Mouse (Mus musculus) spleen, postnatal 14 days (tissue): Measurements from ENCODE around the gene Ppp1r13b.
A peak's percentile ranks its signal among the peaks of the same experiment; 100 is the strongest.

Experiments
- DNase-seq, 2 experiments: peaks; one replicate each; pipeline ENCODE4 v3.0.0; 2021 to 2022; ENCODE audit warnings: low spot score in 2 of 2

The Ppp1r13b gene

GRCm38 (mm10) chr12:111916514-111917217 lies 8.8 kb upstream of the Ppp1r13b start:
- DNase-seq, result no peak

DNA sequence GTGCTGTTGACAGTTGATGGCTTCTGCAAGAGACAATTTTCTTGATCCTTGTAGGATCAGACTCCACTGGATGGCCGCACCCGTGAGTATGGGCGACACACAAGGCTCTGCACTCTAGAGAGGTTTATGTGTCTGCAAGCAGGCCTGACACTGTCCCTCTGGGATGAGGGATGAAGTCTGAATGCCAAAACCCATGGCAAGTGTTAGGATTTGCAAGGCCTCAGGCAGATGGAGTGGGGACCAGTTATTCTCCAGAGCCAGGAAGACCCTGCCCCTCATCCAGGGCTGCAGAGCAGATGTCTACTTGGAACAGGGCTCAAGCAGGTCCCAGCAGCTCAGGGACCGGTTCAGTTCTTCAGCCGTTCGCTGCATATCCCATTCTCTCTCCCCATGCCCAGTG lies 7.9 kb upstream of the Ppp1r13b start:
- DNase-seq, result no peak

DNA sequence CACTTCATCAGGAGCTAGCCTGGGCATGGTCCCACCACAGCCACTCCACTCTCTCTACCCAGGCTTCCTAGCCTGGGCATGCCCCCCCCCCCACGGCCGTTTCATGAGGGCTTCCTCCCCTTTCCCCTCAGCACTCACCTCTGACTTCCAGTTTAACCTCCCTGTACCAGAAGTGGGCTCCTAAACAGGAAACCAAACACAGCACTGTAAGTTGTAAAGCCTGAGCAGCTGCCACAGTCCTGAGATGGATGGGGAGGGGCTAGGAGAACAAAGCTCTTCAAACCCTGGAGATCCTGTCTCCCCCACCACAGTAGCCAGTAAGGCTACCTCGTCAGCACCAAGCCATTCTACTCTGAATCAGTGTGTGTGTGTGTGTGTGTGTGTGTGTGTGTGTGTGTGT lies 6.1 kb upstream of the Ppp1r13b start:
- DNase-seq, result no peak

- DNase-seq, result no peak
Observed at GRCm38 (mm10) chr12:111912802-111913201, 4.9 kb upstream of the Ppp1r13b start.

DNA sequence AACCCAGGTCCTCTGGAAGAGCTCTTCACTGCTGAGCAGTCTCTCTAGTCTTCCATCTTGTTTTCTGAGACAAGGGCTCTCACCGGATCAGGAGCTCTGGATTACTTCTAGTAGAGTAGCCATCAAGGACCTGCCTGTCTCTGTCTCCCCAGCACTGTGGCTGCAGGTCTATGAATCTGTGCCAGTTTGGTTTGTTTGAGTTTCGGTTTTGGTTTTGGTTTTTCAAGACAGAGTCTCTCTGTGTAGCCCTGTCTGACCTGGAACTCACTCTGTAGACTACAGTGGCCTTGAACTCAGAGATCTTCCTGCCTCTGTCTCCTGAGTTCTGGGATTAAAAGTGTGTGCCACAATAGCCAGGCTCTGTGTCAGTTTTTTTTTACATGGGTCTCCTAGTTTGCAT lies 3.9 kb upstream of the Ppp1r13b start:
- DNase-seq, result no peak

DNA sequence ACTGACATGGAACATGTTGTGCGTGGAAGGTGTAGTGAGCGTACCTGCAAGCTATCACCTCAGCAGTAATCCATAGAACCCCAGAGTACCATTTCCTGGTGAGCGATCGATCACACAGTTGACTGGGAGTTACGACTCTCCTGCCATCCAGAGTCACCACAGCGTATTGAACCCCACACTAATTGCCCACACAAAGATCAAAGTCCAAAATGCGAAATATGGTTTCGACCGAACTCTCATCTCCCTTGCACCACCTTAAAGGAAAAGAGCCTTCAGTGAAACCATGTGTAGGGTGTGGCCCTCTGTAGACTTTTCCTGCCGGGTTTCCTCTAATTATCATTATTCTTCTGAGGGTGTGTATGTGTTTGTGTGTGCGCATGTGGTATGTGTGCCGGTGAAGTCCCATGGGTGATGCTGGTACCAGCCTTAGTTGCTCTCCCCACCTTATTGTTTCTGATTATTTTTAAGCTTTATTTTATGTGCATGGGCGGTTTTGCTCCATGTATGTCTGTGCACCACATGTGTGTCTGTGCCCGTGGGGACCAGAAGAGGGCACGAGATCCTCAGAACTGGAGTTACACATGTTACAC lies 3.4 kb upstream of the Ppp1r13b start:
- no peak for DNase-seq

DNA sequence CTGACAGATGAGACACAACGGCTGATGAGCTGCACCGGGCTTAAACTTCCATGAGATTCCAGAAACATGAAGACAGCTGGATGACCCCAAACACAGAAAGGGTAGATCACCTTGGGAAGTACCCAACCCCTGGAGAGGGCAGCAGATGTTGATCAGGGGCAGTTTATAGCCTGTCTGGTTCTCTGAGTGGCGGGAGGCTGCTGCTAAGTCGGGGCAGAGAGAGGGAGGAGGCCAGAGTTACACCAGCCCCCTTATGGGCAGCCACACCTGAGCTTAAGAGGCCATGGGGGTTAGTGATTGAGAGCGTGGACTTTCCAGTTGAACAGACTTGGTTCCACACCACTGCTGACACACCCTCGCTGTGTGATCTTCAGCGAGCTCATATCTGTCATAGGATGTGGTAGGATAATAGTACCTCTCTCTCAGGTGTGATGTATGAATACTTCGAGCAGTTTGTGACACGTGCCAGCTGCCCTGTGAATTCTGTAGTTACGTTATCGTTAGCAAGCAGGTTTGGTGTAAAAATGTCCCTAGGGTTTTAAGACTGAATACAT lies 1.2 kb upstream of the Ppp1r13b start:
- no peak for DNase-seq

- peak; percentile 59 to 70 for DNase-seq
Observed at GRCm38 (mm10) chr12:111907421-111907891, 454 bp downstream of the Ppp1r13b start.

DNA sequence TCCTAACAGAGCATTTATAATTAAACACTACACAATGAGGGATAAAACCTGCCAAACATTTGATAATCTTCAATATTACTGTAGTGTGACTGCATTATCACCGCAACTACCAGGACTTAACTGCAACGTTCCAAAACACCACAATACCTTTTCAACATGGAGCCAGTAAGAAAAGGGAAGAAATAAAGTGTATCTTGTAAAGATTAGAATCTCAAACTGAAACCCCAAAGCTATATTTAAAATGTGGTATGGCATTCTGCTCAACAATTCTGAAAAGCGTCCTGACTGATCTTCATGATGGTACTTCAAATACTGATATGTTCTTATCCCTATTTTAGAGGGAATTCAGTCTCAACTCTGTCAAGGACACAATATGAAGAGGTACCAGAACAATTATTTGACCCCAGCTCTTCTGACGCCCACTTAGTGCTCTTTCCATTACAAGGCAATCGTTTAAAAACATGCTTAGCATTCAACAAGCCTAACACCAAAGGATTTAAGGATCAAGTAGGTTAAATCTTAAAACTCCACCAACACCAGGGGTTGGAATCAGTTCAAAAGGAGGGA lies 1.5 kb downstream of the Ppp1r13b start:
- DNase-seq, result no peak

DNA sequence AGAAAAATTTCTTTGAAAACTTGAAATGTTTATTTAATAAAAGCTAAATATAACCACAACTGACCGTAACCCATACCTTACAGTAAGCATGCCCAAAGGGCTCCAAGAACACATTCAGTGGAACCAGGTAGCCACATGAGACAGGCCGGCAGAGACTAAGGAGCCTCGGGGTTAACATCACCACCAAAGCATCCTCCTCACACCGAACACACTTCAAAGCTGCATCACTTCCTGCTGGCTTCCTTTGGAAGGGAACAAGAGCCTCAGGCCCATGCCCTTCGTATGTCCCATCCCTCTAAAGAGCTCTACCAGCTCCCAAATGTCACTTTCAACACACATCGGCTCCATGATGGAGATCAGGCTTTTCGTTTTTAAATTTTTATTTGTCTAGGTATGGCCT lies 5.4 kb downstream of the Ppp1r13b start:
- DNase-seq, result no peak

GRCm38 (mm10) chr12:111901105-111901875 lies 6.6 kb downstream of the Ppp1r13b start:
- no peak for DNase-seq

DNA sequence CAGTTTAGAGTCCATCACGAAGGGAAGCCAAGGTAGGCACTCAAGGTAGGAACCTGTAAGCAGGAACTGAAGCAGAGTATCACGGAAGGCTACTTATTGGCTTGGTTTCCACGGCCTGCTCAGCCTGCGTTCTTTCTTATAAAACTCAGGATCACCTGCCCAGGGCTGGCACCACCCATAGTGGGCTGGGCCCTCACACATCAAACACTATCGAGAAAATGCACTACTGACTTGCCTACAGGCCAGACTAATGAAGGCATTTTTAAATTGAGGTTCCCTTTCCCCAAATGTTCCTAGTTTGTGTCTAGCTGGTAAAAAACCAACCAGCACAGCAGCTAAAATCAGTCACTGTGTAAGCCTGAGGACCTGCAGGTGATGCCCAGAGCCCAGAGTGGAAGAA lies 8.3 kb downstream of the Ppp1r13b start:
- DNase-seq, result no peak

DNA sequence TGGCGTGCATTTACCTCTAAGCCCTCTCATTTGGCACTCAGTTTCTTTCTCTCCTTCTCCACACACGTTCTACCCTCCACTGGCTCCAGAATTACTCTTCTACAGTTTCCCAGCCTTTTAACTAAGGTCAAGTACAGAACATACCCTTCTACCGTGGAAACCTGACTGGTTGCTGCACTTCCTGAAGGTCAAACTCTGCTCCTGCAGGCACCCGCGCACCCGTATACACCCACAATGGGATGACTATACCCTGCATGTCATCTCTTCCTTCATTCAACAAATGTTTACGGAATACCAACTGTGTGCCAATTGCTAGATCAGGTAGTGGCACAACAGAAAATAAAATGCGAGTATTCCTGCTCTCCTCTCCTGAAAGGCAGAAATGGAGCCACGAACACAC lies 9.2 kb downstream of the Ppp1r13b start:
- DNase-seq, result no peak

- DNase-seq, result peak in 1 of 2 experiments; percentile 22
Observed at GRCm38 (mm10) chr12:111896908-111897661, 10.8 kb downstream of the Ppp1r13b start.

GRCm38 (mm10) chr12:111894082-111894481 lies 13.8 kb downstream of the Ppp1r13b start:
- DNase-seq, result no peak

DNA sequence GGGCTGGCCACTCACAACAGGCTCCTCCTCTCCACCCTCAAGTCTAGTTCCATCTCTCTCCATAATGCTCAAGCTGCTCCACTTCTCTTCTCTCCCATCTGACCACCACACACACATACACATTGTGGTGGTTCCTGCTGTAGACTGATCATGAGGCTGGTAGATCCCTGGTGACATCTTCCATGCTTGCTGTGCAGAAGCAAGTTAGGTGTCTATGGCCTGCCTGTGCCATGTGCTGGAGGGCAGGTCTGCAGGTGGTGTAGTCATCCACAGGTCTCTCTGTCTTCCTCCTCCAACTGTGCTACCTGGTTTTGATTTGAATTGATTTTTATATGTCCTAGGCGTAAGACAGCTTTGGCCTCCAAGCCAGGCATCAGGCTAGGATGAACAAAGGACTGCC lies 14.9 kb downstream of the Ppp1r13b start:
- DNase-seq, result no peak

DNA sequence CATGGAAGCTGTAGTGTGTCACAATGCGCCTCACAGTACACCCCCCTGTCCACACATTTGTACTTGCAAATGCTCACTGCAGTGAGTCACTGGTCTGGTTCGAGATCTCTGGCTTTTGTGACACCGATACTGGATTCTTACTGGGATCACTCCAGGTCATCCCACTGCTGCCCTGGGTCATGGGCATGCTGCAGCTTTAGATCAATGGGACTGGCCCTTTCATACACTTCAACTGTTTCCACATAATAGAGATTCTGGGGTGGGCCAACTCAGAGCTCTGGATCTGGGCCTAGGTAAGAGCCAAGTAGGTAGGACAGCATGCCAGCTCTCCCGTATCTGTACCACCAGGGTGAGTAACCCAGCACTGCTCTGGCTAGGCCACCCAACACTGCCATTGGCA lies 16.1 kb downstream of the Ppp1r13b start:
- DNase-seq, result no peak

- no peak for DNase-seq
Observed at GRCm38 (mm10) chr12:111889251-111889650, 18.7 kb downstream of the Ppp1r13b start.

DNA sequence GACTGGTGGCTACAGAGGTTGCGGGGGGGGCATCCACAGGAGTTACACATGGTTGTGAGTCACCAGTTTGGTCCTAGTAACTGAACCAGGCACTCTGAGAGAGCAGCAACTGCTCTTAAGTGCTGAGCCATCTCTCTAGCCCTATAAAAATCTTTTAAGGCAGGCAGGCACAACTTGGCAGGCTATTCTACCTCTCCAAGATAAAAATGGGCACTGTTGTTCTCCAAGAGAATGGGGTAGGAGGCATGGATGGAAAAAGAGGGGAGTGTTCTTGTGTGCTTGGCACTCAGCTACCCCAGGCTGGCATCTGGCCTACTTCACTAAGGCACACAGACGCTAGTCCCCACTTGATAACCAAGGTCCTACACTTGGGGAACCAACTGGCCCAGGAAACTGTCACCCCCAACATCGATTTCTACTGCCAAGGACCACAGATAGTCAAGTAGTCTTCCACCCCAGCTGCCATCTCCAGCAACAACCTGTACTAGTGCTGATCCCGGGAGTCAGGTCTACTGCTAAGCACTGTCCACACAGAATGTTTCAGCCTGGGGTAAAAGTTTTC lies 19.5 kb downstream of the Ppp1r13b start:
- DNase-seq, result no peak

DNA sequence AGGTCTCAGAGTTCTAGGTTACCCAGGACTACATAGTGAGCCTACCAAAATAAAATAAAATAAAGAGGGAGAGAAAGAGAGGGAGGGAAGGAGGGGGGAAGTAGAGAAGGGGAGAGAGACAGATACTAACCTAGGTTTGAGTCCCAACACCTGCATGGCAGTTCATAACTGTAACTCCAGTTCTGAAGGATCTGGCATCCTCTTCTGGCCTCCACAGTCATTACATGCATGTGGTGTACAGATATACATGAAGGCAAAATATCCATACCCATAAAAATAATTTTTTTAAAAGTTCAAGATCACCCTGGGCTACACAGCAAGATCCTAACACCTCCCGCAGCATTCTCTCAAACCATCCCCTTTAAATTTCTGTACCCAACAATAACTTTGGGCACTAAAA lies 20.9 kb downstream of the Ppp1r13b start:
- no peak for DNase-seq

- DNase-seq, result no peak
Observed at GRCm38 (mm10) chr12:111882852-111883251, 25.1 kb downstream of the Ppp1r13b start.
